Mouse (Mus musculus) stomach, embryonic 14.5 days (tissue): ENCODE measurements around the gene Carns1. TPM values are rescaled to one million over a fixed set of nuclear protein-coding genes. Genes with fewer than 3 reads are reported as not detected.

Experiments used
- ATAC-seq: fragments of 200-750 bp; cut with Nextera tagmentation; 2 replicates; pipeline ENCODE4 v1.8.0; 2017; ENCODE audit warnings: low read depth, moderate TSS enrichment; ENCODE audit not compliant: insufficient number of reproducible peaks, insufficient read depth, low FRiP score
- H3K27ac ChIP-seq: fragments of 300-500 bp; sonication (generic); 2 replicates; pipeline ENCODE4 v1.5.1; 2014; ENCODE audit warnings: mild to moderate bottlenecking, low read length, moderate library complexity, mixed read lengths
- H3K27me3 ChIP-seq: fragments of 300-500 bp; sonication (generic); 2 replicates; pipeline ENCODE4 v1.6.1; 2014; ENCODE audit warnings: low read length, control low read depth, mixed read lengths; ENCODE audit not compliant: control insufficient read depth, insufficient read depth
- H3K36me3 ChIP-seq: fragments of 300-500 bp; sonication (generic); 2 replicates; pipeline ENCODE4 v1.6.1; 2014; ENCODE audit warnings: mild to moderate bottlenecking, control low read depth, low read length, moderate library complexity, mixed read lengths; ENCODE audit not compliant: control insufficient read depth, insufficient read depth
- H3K4me1 ChIP-seq: fragments of 300-500 bp; sonication (generic); 2 replicates; pipeline ENCODE4 v1.6.1; 2014; ENCODE audit warnings: low read length, control low read depth, mixed read lengths; ENCODE audit not compliant: control insufficient read depth, insufficient read depth
- H3K4me2 ChIP-seq: fragments of 300-500 bp; sonication (generic); replicated peaks from 2 replicates; pipeline ENCODE4 v1.6.1; 2014; ENCODE audit warnings: low read depth, low read length, control low read depth
- H3K4me3 ChIP-seq: fragments of 300-500 bp; sonication (generic); 2 replicates; pipeline ENCODE4 v1.5.1; 2014; ENCODE audit warnings: low read depth, low read length, control low read depth
- H3K9ac ChIP-seq: fragments of 300-500 bp; sonication (generic); replicated peaks from 2 replicates; pipeline ENCODE4 v1.6.1; 2014; ENCODE audit warnings: low read depth, mild to moderate bottlenecking, control low read depth, low read length, moderate library complexity, mixed read lengths
- H3K9me3 ChIP-seq: fragments of 300-500 bp; sonication (generic); 2 replicates; pipeline ENCODE4 v1.6.1; 2016; ENCODE audit warnings: low read depth, low read length, control low read depth; ENCODE audit not compliant: control insufficient read depth
- WGBS: fragments of 180-500 bp; shearing (Covaris S2); extraction: QIAGEN DNeasy Blood & Tissue Kit; methylation state at CpG from one replicate; pipeline ENCODE4 v1.1.7; 2014; 5-methylcytosine and 5-hydroxymethylcytosine counted together
- polyA plus RNA-seq: library from polyadenylated mRNA; unstranded; fragments of >200 nt; fragmentation: Nextera tagmentation; extraction: Ambion mirVana; gene quantifications from 2 replicates; pipeline ENCODE4 v1.2.1, GENCODE M21; 2014

Gene Carns1
- polyA plus RNA-seq, 1 experiment from 2014 or later: 0.90 TPM

- H3K27ac ChIP-seq: peak overlapping the region; percentile 29
Observed at GRCm38 (mm10) chr19:4217140-4217539, 41.9 kb upstream of the Carns1 start.

DNA sequence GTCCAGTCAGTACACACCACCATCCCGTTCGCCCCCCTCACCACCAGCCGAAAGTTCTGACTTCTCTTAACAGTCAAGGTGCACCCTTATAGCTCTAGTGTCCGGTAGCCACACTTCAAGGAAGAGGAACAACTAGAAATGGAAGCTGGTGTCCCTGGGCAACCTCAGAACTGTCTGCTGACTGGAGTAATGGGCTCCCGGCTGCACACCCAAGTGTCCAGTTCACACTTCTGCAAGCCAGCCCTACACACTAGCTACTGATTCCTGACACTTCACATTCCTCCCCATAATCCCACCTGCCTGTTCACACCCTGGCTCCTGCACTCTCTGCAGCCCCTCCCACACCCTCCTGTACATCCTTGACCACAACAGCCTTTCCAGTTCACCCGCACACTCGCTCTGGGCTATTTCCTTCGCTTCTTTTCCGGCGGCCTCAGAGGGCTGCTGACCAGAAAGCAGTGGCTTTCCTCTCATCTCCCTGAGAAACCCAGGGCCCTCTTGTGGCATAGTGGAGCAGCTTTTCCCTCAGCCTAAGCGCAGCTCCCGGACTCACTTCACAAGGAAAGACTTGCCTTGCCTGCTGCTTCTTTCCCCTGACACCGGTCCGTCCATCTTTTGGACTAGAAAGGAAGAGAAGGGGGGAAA is 40.9 kb upstream of the Carns1 start:
- Histone ChIP-seq H3K9me3 (no peaks in the 10 kb centered on the region), H3K9ac (no peak overlapping the region), H3K4me2 (peak overlapping the region; percentile 70), H3K27me3 (no peaks in the 10 kb centered on the region), H3K4me1 (peaks cover 66% of the 10 kb centered on the region), H3K4me3 (peak overlapping the region; percentile 57; the same call in 1 of the 2 replicates), H3K36me3 (no peaks in the 10 kb centered on the region), H3K27ac (peak overlapping the region; percentile 29; the same call in 1 of the 2 replicates)
- no peak for ATAC-seq
- 11% methylated on average over 14 of the region's 14 CpGs for WGBS

More at GRCm38 (mm10) chr19:4217140-4217539, 41.9 kb upstream of the Carns1 start:
- Histone ChIP-seq H3K36me3 (no peaks in the 10 kb centered on the region), H3K9me3 (no peaks in the 10 kb centered on the region), H3K27me3 (no peaks in the 10 kb centered on the region), H3K4me2 (peak overlapping the region; percentile 70), H3K9ac (no peak overlapping the region; the same call in 1 of the 2 replicates), H3K4me3 (no peak overlapping the region; the same call in 1 of the 2 replicates), H3K4me1 (peaks cover 75% of the 10 kb centered on the region)
- 7% methylated on average over 5 of the region's 5 CpGs for WGBS
- peak; percentile 30; the same call in 1 of the 2 replicates for ATAC-seq

GRCm38 (mm10) chr19:4215451-4215840 is 40.2 kb upstream of the Carns1 start:
- Histone ChIP-seq H3K4me2 (peak overlapping the region; percentile 70), H3K27ac (peak overlapping the region; percentile 93), H3K27me3 (no peaks in the 10 kb centered on the region), H3K9ac (peak overlapping the region; percentile 71), H3K4me3 (peak overlapping the region; percentile 57), H3K36me3 (no peaks in the 10 kb centered on the region), H3K4me1 (peaks cover 59% of the 10 kb centered on the region), H3K9me3 (no peaks in the 10 kb centered on the region)
- no peak for ATAC-seq
- WGBS: under 1% methylated on average over 19 of the region's 21 CpGs

DNA sequence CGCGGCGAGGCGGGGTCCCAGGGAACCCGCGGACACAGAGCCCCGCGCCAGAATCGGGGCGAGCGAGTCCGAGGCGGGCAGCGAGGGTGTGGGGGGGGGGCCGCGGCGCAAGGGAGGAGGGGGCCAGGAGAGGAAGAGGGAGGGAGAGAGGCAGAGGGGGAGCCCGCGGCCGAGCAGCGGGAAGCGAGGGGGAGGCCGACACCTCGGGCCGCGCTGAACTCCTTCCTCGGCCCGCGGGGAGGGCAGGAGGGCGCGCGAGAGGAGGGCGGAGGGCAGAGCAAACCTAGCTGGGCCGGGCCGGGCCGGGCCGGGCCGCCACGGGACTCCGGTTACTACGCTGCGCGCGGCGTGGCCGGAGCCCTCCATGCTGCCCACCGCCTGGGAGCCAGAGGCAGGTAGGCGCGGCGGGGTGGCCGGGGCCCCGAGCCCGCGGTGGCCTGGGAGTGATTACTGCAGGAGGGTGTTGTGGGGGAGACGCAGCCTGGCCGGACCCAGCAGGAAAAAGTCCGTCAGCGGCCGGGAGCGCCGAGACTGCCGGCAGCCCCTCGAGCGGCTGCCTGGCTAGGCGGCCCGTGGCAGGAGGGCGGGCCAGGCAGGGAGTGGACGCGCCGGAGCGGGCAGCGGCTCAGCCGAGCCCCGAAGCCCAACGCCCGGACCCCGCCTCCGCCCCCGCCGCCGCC is 39.6 kb upstream of the Carns1 start:
- Histone ChIP-seq H3K9ac (peak overlapping the region; percentile 71), H3K27ac (peak overlapping the region; percentile 93), H3K9me3 (no peaks in the 10 kb centered on the region), H3K4me3 (peak overlapping the region; percentile 57), H3K4me1 (peaks cover 54% of the 10 kb centered on the region), H3K27me3 (no peaks in the 10 kb centered on the region), H3K36me3 (no peaks in the 10 kb centered on the region), H3K4me2 (peak overlapping the region; percentile 70)
- peak; percentile 19; the same call in 1 of the 2 replicates for ATAC-seq
- WGBS: 1% methylated on average over 53 of the region's 81 CpGs

GRCm38 (mm10) chr19:4214071-4214770 is 38.9 kb upstream of the Carns1 start, which contains the start of the genes Clcf1 and AC109138.7:
Clcf1 (plus strand) TSS chr19:4214238.
AC109138.7 (plus strand) TSS chr19:4214357.
- H3K9ac ChIP-seq: peak within 1 kb of the TSS; percentile 71
- no peaks in the 10 kb centered on the region for H3K36me3 ChIP-seq
- under 1% methylated on average over 49 of the region's 49 CpGs for WGBS
- no peaks in the 10 kb centered on the region for H3K9me3 ChIP-seq
- peak within 1 kb of the TSS; percentile 93 for H3K27ac ChIP-seq
- peak within 1 kb of the TSS; percentile 57 for H3K4me3 ChIP-seq
- peak within 1 kb of the TSS; percentile 70 for H3K4me2 ChIP-seq
- peaks cover 50% of the 10 kb centered on the region for H3K4me1 ChIP-seq
- no peaks in the 10 kb centered on the region for H3K27me3 ChIP-seq
- ATAC-seq: peak; percentile 62

- Histone ChIP-seq H3K4me3 (peak overlapping the region; percentile 57), H3K9me3 (no peaks in the 10 kb centered on the region), H3K9ac (0 out of 2 replicates have a peak overlapping the region, but pooled peaks have one; percentile 71), H3K4me1 (peaks cover 45% of the 10 kb centered on the region), H3K27ac (peak overlapping the region; percentile 93), H3K27me3 (no peaks in the 10 kb centered on the region), H3K4me2 (peak overlapping the region; percentile 70), H3K36me3 (no peaks in the 10 kb centered on the region)
- 12% methylated on average over 9 of the region's 9 CpGs for WGBS
- no peak for ATAC-seq
Observed at GRCm38 (mm10) chr19:4213524-4213974, 38.3 kb upstream of the Carns1 start.

DNA sequence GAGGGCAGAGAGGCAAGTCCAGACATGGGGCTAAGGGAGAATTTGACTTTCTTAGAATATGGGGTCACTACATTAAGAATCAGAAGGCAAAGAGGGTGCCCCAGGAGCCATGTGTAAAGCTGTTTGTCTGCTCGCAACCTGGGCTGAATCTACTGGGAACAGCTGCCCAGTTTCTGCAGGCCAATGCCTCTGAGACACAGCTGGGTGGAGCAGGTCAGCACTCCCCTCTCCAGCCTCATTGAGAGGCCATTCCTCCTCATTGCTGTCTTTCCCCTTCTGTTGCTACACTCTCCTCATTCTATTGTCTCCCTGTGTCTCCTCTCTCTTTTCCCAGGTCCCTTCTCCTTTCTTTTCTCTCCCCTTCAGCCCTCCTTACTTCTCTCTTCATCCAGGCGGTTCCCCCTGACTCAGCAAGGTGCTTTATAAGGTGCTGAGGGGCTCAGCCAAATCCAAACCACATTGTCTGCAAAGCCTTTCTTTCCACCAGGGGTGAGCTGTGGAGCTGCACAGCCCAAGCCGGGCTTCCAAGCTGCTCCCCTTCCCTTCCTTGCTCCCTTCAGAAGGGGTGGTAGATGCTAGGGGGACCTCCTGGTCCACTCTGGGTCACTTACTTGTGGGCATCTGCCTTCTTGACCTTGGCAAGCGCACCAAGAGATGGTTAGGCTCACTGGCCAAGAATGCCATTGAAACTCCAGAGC is 36.8 kb upstream of the Carns1 start:
- Histone ChIP-seq H3K36me3 (no peaks in the 10 kb centered on the region), H3K9ac (no peak overlapping the region), H3K9me3 (no peaks in the 10 kb centered on the region), H3K27ac (no peak overlapping the region), H3K27me3 (no peaks in the 10 kb centered on the region), H3K4me3 (no peak overlapping the region), H3K4me2 (no peak overlapping the region), H3K4me1 (peaks cover 30% of the 10 kb centered on the region)
- 51% methylated on average over 4 of the region's 4 CpGs for WGBS
- ATAC-seq: no peak

DNA sequence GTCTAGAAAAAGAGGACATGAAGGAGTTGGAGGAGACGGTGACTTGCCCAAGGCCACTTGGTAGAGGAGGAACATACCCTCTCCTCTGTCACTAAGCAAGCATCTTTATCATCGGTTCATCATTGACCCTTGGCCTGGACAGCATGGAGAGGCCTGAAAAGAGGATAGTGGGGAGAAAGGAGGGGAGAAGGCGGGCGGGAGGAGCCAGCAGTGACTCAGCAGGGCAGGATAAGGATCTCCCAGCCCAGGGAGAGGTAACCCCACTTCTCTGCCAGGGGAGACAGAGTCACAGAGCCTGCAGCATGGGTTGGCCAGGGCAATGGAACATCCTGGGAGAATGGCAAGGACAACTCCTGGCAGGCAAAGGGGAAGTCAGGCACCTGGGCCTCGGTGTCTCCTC is 33.3 kb upstream of the Carns1 start:
- ATAC-seq: no peak
- WGBS: 78% methylated on average over 5 of the region's 5 CpGs

More for the DNA sequence above, 33.3 kb upstream of the Carns1 start:
- Histone ChIP-seq H3K27me3 (no peaks in the 10 kb centered on the region), H3K4me1 (peaks cover 15% of the 10 kb centered on the region), H3K4me3 (no peak overlapping the region), H3K9ac (no peak overlapping the region), H3K36me3 (no peaks in the 10 kb centered on the region), H3K9me3 (no peaks in the 10 kb centered on the region), H3K27ac (no peak overlapping the region), H3K4me2 (no peak overlapping the region)
